Mouse (Mus musculus): Measurements from ENCODE around the gene Gm5447. TPM values are rescaled to one million over a fixed set of nuclear protein-coding genes. Genes with fewer than 3 reads are reported as not detected.

Gm5447 gene
- polyA plus RNA-seq, 1 experiment from 2014 or later: not detected

Other genes with a start within 250 kb of the Gm5447 start
- 0.06 and 0.13 TPM in 2 replicates for gene Irf4, start 225.0 kb upstream of the Gm5447 start, polyA plus RNA-seq (2015; fragmentation: Nextera tagmentation; extraction: Ambion mirVana)
- gene Hus1b, start 26.4 kb upstream of the Gm5447 start, polyA plus RNA-seq (2015; fragmentation: Nextera tagmentation; extraction: Ambion mirVana): not detected in 2 replicates
- 41.9 and 44.1 TPM in 2 replicates for gene Exoc2, start 111 bp upstream of the Gm5447 start, polyA plus RNA-seq (2015; fragmentation: Nextera tagmentation; extraction: Ambion mirVana)